Mouse (Mus musculus) frontal cortex, postnatal 14 days (tissue): Measurements from ENCODE around the gene Tekt1.

ENCODE experiments used
- DNase-seq, 2 experiments: peaks; one replicate each; pipeline ENCODE4 v3.0.0; 2022; ENCODE audit warnings: low spot score in 2 of 2

Gene Tekt1

DNA sequence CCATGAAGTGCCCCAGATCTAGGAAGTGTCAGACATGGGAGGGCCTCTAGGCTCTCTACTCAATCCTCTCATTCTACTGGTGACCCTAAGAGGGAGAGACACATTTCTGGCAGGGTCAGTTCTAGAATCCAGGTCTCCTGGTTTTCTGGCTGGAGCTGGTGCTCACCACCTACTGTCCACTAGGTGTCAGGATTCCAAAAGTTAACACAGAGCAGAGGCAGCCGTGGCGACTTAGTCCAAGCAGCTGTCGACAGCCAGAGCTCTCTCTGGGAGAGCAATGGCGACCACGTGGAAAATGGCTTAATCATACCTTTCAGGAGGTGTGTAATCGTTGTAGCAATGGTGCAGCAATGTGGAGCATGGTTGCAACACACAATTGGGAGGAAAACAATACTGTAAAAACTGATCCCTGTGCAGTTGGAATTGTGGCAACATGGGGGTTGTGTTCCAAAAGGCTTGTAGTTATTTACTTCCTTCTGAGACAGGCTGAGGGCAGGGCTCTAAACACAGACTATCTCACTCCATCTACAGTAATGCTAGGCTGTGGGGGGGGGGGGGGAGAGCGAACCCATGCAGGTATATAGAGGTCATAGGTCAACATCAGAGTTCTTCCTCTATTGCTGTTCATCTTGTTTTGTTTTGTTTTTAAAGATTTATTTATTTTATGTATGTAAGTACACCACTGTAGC, 19.5 kb downstream of the Tekt1 start:
- DNase-seq: peak; percentile 47 to 65

DNA sequence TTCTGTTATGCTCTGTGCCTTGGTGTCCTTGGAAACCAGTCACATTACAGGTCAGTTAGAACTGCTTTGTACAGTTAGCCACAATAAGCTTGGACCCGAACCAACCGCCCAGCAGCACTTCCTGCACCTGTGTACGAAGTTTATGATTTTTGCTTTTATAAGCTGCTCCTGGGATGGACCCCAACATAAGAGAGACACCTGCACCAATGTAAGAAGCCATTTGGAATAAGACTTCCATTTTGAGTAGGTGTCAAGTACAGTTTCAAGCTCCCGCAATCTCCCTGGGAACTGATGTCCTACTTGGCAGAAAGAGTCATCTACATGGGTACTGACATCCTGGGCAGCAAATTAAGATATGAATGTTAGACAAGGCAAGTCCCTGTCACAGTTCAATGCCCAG, 22.5 kb downstream of the Tekt1 start:
- no peak for DNase-seq

DNA sequence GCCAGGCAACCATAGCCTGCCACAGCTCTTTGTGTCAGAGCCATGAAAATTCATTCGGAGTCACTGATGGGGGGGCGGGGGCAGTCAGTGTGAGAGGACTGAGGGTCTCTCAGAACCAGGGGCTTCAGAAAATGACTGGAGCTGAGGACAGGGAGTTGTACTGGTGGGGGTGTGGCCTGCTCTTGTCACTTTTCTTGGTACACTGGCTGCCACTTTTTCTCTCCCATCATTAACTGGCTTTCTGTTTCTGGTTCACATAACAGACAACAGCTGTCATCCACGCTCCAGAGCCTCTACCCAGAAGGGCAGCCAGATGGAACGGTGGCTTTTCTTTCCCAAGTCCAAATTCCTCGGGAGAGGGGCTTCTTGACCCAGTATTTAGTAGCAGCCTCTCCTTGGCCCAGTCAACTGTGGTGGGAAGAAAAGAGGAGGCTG, 23.8 kb downstream of the Tekt1 start:
- no peak for DNase-seq

DNA sequence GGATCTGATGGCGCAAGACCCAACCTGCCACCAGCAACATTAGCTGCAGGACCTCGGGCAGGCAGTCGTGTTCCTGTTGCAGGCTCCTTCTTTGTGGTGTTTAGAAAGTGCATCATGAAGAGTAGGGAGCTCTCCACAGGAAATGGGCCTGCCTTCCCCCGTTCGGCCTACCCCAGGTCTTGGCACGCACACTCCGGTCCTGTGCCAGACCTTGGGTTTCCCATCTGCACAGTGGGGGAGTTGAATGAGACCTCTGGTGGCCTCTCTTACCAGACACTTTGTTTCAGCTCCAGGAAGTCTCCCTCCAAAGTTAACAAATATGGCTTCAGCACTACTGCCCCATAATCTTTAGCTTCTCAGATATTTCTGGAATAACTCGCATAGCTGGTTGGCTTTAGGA, 25.5 kb downstream of the Tekt1 start:
- DNase-seq: no peak

DNA sequence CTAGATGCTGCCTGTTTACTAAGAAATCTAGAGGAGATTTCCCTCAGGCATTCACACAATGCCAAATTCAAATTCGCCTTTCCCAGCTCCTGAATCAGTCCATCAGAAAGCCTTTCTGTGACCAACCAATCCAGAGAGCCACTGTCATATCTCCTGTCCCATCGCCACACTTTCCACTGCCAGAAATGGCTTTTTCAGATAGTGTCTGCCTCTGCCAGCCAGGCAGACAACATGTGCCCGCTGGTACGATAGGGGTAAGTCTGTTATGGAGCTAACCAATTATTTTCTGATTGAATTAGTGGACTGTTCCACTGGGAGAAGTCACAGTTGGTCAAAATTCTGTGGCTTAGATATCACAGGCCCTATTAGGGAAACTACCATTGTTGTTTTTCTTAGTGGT, 27.6 kb downstream of the Tekt1 start:
- DNase-seq: no peak

DNA sequence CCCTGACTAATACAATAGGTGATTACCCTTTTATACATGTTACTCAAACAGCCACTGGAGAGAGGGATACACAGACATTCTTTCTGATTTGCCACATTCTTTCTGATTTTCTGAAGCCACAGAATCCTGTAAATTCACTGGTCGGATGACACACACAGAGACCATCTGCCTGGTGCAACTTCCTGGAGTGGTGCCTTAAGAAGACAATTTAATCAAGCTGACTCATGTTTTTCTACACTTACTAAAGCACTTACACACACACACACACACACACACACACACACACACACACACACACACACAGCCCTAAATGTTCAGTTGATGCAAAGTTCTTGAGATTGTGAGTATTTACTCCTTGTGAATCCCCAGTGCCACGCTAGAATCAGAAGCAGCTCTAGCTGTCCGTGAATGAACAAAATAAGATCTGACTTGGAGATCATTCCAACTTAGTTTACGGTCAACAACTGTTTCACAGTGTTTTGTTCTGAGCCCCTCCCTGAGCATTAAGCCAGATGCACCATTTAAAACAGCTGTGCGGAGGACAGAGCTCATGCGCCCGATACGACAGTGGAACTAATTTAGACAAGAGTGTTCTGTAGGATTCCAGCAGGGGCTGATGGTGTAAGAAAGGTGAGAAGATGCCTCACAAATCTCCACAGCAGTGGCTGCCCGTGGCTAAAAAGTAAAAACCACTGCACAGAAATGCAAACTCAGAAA, 29.1 kb downstream of the Tekt1 start:
- DNase-seq: no peak

DNA sequence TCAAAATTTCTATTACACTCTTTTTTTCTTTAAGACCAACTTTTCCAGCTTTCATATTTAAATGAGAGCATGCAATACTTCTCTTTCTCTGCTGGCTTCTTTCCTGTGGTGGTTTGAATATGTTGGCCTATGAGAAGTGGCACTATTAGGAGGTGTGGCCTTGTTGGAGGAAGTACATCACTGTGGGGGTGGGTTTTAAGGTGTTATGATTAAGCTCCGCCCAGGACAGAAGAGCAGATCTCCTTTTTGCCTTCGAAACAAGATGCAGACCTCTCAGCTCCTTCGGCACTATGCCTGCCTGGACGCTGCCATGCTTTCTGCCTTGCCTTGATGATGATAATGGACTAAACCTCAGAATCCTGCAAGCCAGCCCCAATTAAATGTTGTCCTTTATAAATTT, 36.5 kb downstream of the Tekt1 start:
- DNase-seq: no peak

DNA sequence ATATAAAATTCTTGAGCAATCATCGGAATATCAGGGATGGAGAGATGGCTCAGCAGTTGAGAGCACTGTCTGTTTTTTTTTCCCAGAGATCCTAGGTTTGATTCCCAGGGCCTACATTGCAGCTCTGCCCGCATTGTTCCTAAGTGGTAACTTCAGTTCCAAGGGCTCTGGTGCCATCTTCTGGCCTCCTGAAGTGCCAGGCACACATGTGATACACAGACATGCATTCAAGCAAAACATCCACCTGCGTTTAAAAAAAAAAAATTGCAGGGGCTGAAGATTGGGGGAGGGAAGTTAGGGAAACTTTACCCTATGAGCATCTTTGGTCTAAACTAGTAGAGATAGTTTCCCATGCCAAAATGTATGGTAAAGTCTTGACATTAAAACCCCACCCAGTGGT, 37.8 kb downstream of the Tekt1 start:
- no peak for DNase-seq

DNA sequence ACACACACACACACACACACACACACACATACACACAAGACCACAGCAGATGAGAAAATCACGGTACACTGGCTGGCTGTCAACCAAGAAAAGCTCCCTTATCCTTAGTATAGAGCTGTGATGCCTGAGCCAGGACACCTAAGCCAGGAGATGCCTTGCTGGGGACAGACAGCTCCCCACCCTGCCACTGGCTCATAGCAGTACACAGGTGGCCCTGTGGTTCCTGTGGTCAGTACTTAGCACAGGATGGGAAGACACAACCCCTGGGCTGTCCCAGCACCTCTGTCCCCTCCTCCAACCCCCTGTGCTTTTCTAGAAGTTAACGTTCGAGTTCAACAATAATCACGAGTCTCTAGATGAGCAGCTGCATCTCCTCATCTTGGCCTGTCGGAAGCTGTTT, 44.2 kb downstream of the Tekt1 start:
- no peak for DNase-seq

DNA sequence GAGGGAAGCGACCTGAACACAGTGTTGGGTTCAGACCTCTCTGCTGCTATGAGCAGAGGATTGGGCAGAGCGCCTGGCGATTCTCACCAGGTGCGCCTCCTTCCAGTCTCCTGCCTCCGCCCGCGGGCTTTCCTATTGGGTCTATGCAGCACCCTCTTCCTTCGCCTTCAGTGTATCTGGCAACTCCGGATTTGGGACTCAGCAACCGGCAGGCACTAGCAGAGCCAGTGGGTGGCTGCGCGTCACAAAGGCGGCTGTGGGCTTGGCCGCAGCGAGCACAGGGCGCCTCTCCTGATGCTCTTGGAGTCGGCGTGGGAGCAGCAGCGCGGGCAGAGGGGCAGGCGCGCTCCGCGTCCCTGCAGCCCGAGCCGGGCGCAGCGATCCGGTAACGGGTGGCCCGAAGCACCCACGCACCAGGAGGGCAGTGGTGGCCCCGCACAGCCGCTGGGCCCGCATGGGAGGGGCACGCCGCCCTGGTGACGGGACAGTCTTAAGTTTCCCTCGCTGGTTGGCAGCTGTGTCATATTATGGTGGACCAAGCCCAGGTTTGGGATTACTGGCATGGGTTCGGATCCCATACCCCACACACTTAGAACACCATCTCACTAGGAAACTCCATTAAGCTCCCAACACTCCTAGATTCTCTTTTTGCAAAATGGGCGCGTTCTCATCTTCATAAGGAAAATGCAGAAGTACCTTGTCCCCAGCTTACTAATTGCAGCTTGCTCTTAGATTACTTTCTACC, 47.9 kb downstream of the Tekt1 start, which contains the start of gene Fbxo39:
Fbxo39 (plus strand) TSS at position 294 of the 745 bp plus-strand sequence.
- DNase-seq: peak in 1 of 2 experiments; percentile 29

DNA sequence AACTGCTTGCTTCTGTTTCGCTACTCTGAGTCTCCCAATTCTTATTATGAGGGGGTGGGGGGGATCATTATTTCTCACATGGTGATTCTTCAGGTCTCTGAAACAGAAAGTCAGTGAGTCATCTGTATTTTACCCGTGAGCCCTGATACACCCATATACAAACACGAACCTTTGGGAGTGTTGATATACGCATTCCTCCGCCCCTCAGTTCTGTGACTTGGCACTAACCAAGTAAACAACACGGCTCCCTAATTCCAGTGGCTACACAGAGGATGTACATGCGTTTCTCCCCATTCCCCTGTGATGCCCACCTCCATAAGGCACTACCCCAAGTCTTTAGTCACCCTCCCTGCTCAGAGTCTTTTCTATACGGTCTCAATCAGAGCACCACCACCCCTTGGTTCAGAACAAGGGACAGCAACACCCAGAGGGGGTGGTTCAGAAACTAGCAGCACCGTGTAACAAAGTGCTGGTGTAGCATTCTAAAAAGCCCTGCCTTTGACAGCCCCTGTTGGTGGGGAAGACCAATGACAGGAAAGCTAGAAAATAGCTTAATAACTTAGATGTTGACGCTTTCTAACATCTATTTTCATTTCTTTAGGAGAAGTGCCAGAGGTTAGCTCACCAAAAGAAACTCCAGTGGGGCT, 50.8 kb downstream of the Tekt1 start:
- no peak for DNase-seq

DNA sequence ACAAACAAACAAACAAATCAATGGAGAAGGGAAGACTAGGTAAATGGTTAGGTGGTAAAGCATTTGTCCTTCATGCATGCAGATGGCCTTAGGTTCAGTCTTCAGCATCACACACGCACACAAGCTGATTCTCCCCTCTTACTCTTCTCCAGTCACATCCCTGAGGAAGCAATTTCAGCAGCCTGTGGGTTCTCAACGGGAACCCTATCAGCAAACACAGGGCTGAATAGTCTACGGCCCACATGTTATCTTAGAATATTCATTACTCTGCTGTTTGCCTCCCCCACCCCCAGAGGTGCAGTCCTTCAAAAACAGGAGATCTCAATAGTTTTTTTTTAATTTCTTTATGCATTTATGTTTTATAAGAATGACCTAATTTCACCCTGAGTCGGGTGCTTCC, 51.8 kb downstream of the Tekt1 start:
- DNase-seq: no peak

DNA sequence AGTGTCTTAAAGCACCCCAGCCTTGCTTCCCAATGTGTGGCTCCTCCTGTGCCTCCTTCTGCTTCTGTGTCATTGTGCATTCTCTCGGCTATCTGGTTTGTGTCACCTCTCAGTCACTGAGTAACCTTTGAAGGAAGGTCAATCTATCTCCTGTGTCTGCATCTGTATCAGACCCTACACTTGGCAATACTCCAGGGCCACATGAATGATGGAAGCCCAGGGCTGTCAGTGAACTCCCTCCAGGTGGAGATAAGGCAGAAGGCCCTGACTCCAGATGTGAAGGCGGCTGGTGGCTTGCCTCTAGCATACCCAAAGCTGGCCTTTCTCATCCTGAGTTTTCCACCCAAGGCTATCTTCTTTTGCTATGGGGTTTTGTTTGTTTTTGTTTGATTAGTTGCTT, 53.3 kb downstream of the Tekt1 start:
- no peak for DNase-seq

DNA sequence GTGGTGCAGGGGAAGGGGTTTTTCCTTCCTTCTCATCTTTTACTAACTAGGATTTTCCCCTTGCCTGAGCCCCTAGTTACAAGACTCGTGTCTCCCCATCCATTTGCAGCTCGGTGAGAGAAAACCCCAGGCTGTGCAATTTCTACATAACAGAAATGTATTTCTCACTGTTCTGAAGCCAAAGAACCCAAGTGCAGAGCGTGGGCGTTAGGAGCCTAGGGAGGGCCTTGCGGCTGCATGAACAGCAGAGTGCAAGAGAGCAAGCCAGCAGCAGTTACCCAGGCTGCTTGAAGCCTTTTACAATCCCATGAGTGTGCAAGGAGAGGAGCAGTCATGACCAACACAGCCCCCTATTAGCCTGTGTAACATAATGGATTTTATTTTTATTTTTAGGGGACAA, 54.8 kb downstream of the Tekt1 start:
- no peak for DNase-seq

DNA sequence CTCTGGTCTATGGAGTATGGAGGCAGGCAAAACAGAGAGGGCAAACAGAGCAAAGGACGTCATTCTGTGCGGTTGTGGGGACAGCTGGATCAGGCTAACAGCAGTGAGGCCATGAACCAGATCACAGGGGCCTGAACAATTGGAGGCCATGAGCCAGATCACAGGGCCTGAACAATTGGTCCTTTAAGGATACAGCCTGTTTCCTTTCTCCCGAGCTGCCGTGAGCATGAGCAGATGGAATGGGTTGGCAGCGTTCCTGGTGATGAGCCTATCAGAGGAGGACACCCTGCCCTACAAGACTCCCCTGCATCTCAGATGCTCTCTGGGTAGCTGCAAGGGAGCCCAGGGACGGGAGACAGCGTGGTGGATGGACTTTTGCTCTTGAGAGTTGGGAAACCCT, 60.0 kb downstream of the Tekt1 start:
- peak; percentile 14 to 29 for DNase-seq

DNA sequence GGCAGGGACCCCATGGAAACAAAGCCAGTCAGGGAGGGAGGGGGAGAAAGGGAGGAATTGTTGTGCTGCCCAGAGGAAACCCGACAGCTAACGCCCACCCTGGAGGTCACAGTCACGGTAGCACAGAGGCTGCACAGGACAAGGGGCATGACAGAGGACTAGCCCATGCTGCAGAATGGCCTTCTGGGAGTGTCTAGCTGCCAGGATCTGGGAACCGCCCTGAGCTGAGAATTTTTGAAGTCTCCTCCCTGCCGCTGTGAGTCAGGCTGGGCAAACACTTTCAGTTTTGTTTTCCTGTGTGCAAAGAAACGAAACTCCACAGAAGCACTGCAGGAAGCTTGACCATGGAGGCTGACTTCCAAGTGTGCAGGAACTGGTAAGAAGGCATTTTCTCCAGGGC, 60.9 kb downstream of the Tekt1 start, which contains the start of gene Xaf1:
Xaf1 (plus strand) TSS at position 296 of the 400 bp plus-strand sequence.
- no peak for DNase-seq
